11 mouse cellular contexts compared by ENCODE assay signal in the genomic region with DNA sequence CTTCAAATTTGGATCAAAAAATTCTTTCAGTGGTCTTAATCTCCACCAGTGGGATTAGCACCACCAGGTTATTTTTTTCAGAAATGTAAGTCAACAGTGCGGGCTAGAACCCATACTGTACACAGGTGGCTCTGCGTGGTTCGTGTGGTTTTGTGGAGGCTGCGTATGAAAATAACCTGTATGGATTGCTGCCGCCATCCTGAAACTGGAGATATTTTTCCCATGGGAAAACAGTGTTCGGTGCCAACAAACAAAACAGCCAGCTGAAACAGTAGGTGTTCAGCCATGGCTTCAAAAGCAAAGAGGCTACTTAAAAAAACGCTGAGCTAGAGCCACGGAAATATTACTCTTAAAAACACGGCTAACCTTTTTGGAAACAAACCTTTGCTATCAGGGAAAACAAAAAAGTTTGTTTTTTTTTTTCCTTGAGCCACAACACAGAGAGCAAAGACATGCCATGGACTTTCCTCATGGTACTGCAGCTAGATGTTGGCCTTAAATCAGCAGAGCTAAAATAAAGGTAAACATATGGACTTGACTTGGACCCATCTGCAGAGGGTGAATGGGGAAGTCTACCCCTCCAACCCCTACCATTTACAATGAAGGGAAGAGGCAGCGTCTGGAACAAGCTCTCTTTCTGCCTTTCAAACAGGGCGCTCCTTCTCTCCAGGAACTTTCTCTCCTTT. TPM values are rescaled to one million over a fixed set of nuclear protein-coding genes. Genes with fewer than 3 reads are reported as not detected.
DNase-seq lines count a peak whose midpoint lies in the region; ATAC-seq and TF ChIP-seq lines count a peak whose summit lies in the region.
"Had no signal": no experiment of that assay in that cellular context is flagged by ENCODE, and none has a peak within 500 bp of the region (broad histone marks: within the 10 kb centered on the region; RNA-seq: fewer than 3 reads in every experiment).

No protein-coding gene starts in this region.

- H3K9ac ChIP-seq in kidney, postnatal 0 days (ENCODE audit: low read depth, low read length), result no peak overlapping the region
- H3K9ac ChIP-seq in limb, embryonic 13.5 days, result no peak overlapping the region
- H3K9ac ChIP-seq: liver, embryonic 13.5 days had no signal

- H3K36me3 ChIP-seq in kidney, postnatal 0 days (ENCODE audit: insufficient read depth, low read length), result no peaks in the 10 kb centered on the region
- H3K36me3 ChIP-seq in limb, embryonic 13.5 days, result no peaks in the 10 kb centered on the region
- H3K36me3 ChIP-seq: liver, embryonic 13.5 days had no signal

- no peaks in the 10 kb centered on the region for H3K27me3 ChIP-seq in kidney, postnatal 0 days (ENCODE audit: insufficient read depth, low read length)
- H3K27me3 ChIP-seq in limb, embryonic 13.5 days, result no peaks in the 10 kb centered on the region
- H3K27me3 ChIP-seq: liver, embryonic 13.5 days had no signal

- H3K4me2 ChIP-seq in kidney, postnatal 0 days (ENCODE audit: low read length), result no peak overlapping the region
- H3K4me2 ChIP-seq in limb, embryonic 13.5 days (replicated peaks), result peak overlapping the region; percentile 38
- H3K4me2 ChIP-seq: liver, embryonic 13.5 days had no signal

- H3K4me1 ChIP-seq in kidney, postnatal 0 days (replicated peaks; ENCODE audit: insufficient read depth, low read length), result peaks cover 29% of the 10 kb centered on the region
- peaks cover 20% of the 10 kb centered on the region for H3K4me1 ChIP-seq in embryonic fibroblast, embryonic 13.5 days (ENCODE audit: control insufficient read depth, insufficient read depth, low read length)
- H3K4me1 ChIP-seq in limb, embryonic 13.5 days, result peaks cover 53% of the 10 kb centered on the region

- H3K9me3 ChIP-seq in kidney, postnatal 0 days (replicated peaks; ENCODE audit: low read length), result no peaks in the 10 kb centered on the region
- peaks cover 4% of the 10 kb centered on the region; the same call in 1 of the 2 replicates for H3K9me3 ChIP-seq in limb, embryonic 13.5 days
- H3K9me3 ChIP-seq: liver, embryonic 13.5 days had no signal

- no peak for DNase-seq in kidney, postnatal 0 days (ENCODE audit: low spot score)
- no peak for DNase-seq in kidney, postnatal 14 days
- peak; percentile 68 for DNase-seq in cerebellum, adult 9-10 months
- no peak for DNase-seq in embryo, embryonic 9.5 days (ENCODE audit: extremely low spot score)
- no peak for DNase-seq in spleen, postnatal 10 days (ENCODE audit: low spot score in 2 of 2)
- DNase-seq in embryo, embryonic 11 days, result no peak
- DNase-seq: adrenal gland, postnatal 10 days; liver, embryonic 13.5 days had no signal

- TF ChIP-seq POLR2A in embryonic fibroblast, embryonic 13.5 days (IDR thresholded peaks at IDR 0.05; ENCODE audit: low read depth, low read length), result no peak

- WGBS in kidney, postnatal 0 days, result 59% methylated on average over 11 of the region's 11 CpGs
- WGBS in limb, embryonic 13.5 days, result 44% methylated on average over 11 of the region's 11 CpGs

- no peak for TF ChIP-seq CTCF in kidney, postnatal 0 days (IDR thresholded peaks at IDR 0.05; ENCODE audit: low read depth)
- no peak for TF ChIP-seq CTCF in embryonic fibroblast, embryonic 13.5 days (IDR thresholded peaks at IDR 0.05; ENCODE audit: borderline replicate concordance, insufficient read depth, low read length)

- no peak for ATAC-seq in kidney, postnatal 0 days (replicated peaks; ENCODE audit: low FRiP score, low read depth)
- ATAC-seq in limb, embryonic 13.5 days (ENCODE audit: low FRiP score, low read depth), result no peak; the same call in 1 of the 2 replicates

- no peak overlapping the region for H3K4me3 ChIP-seq in kidney, postnatal 0 days (replicated peaks; ENCODE audit: low read depth, low read length)
- H3K4me3 ChIP-seq in embryonic fibroblast, embryonic 13.5 days (ENCODE audit: insufficient read depth, low read length), result no peak overlapping the region
- H3K4me3 ChIP-seq in limb, embryonic 13.5 days, result no peak overlapping the region
- H3K4me3 ChIP-seq: erythroblast, embryonic 14.5 days; liver, embryonic 13.5 days had no signal

- peak overlapping the region; percentile 80 for H3K27ac ChIP-seq in kidney, postnatal 0 days
- peak overlapping the region; percentile 98 for H3K27ac ChIP-seq in embryonic fibroblast, embryonic 13.5 days (ENCODE audit: insufficient read depth, low read length)
- H3K27ac ChIP-seq in limb, embryonic 13.5 days, result peak overlapping the region; percentile 91
- H3K27ac ChIP-seq: liver, embryonic 13.5 days had no signal

RNA-seq across cellular contexts. Expression of a gene that starts 45.8 kb away (rescaled TPM):
- 360 and 361 TPM in 2 replicates for polyA plus RNA-seq in kidney, postnatal 0 days (2015; fragmentation: Nextera tagmentation; extraction: Ambion mirVana)
- 740 and 800 TPM in 2 replicates for polyA plus RNA-seq in embryonic fibroblast, embryonic 13.5 days (2011; ENCODE audit: insufficient read length, low read depth, missing spikeins)
- 180 and 183 TPM in 2 replicates for polyA plus RNA-seq in limb, embryonic 13.5 days (2015; fragmentation: Nextera tagmentation; extraction: Ambion mirVana)
